Mouse (Mus musculus) WW6 (cell line): ENCODE measurements around the gene Srrm3.

ENCODE experiments used
- DNase-seq: peaks from one replicate; pipeline ENCODE4 v3.0.0-alpha.2; 2013; ENCODE audit warnings: low read depth, low spot score

The Srrm3 gene

DNA sequence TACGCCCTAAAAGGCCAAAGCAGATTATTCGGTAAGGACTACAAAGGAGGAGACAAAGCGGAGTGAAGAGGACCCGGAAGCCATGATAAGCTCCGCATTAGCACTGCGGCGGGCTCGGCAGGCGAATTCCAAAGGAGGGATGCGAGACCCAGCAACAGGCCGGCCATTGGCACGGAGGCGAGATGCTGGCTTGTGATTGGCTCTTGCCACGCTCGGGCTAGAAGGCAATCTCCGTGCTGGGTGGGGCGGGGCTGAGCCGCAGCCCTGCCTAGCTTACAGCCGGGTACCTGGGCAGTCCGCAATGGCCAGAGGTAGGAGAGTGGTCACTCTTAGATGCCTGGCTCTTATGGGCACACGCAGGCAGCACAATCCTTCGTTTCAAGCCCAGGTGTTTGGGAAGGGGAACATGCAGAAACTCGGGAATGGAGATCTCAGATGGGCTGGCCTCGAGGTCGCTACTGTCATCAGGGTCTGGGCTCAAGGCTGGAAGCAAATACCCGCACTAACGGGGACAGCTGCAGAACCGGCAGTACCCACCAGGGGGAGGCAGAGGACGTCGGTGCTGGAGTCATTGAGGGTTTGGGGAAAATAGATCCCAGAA lies 97.0 kb downstream of the Srrm3 start:
- peak; percentile 88 for DNase-seq

DNA sequence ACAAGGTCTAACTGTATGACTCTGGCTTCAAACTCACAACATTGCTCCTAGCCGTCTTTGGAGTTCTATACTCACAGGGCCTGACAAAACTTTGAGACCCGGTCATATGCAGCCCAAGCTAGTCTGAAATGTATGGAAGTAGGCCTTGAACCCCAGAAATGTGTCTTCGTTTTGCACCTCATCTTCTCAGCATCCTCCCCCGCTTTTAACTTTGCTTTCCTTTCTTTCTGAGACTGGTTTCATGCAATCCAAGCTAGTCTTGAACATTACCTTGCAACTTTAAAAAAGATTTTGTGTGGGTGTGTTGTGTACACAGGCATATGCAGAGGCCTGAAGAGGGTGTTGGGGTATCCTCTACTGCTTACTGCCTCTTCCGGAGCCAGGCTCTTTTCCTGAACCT lies 97.6 kb downstream of the Srrm3 start:
- DNase-seq, result no peak

DNA sequence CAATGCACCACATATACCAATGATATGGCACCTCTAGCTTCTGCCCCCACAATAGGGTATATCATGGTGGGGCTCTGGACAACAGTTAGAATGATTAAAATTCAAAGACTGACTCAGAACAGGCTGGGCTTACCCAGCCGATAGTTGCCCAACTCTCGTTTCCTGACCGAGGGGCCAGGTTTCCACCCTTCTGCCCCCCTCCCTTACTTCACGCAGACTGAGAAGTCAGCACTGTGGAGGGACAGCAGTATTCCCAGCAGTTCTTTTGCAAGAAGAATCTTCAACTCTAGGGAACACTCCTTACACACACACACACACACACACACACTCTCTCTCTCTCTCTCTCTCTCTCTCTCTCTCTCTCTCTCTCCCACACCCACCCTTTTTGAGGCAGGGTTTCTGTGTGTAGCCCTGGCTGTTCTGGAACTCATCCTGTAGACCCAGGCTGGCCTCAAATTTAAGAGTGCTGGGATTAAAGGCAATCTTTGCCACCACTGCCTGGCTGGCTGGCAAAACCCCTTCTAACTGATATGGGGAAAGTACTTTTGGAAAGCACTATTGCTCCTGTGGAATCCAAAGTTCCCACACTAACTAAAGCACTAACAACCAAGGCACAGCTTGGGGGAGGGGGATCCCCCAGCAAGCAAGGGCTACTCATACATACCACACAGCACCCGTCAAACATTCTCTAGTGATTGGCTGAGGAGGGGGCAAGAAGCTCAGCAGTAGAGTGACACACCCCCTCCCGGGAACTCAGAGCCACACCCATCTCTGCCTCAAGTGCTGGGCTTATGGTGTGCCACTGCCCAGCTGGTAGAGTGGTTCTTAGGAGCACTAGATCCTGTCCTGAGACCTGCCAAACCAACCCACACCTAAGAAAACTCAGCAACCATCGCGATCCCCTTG lies 98.9 kb downstream of the Srrm3 start:
- DNase-seq, result no peak

DNA sequence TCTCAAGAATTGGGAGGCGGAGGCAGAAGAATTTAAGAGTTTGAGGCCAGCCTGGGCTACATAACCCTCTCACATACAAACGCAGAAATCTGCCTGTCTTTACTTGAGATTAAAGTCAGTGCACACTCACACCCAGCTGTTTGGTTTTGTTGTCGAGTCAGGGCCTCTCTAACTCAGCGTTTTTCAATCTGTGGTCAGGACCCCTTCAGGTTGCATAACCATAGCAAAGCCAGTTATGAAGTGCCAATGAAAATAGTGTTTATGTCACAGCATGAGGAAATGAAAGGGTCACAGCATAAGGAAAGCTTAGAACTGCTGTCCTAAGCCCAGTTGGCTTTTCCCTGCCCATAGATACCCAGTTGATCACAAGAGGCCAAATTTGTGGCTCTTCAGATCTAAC lies 100.2 kb downstream of the Srrm3 start:
- DNase-seq, result no peak

DNA sequence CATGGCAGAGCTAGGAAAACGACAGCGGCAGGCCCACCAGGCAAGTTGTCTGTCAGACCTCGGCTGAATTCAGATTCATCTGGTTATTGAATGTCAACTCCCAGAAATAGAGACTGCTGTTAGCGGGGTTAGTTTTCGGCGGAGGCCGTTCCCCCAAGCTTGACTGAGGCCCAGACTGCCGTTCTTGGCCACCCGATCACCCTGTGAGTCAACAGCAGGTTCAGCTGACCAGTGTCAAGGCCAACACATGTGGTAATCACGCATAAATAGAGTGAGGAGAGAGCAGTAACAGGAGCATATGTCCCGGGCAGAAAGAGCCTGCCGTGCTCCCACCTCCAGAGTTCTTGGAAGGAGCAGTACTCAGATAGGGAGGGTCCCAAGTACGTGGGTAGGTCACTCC lies 100.6 kb downstream of the Srrm3 start:
- no peak for DNase-seq

DNA sequence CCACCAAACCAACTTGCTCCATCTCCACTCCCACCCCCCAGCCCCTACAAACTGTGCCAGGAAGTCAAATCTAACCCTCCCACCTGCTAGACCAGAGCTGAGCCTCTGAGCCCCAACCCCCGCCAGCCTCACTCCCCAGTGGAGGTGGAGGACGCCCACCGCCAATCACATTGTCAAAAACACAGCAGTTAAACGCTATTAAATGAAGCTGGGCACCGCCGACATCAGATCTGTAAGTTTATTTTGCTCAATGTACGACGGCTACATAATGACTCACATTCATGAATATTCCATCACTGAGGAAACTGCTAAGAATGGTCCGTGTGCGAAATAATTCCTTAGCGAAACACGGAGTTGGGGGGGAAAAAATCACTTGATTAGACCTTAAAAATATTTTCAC lies 101.5 kb downstream of the Srrm3 start:
- no peak for DNase-seq

DNA sequence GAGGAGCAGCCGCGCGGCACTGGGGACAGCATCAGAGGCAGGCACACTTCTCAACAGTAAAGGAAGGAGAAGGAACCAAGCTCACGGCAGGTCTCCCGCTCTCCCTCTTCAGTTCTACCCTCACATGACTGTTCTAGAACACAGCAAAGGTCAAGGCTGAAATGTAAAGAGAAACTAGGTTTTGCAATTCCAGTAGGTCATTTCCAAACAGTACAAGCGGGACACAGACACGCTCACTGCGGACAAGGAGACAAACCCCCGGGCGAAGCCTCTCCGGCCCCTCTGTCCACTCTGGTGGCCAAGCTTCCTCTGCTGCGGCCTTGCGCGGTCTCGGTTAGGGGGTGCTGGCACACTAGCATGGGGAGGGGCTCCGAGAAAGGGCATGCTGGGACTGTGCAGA lies 102.3 kb downstream of the Srrm3 start:
- no peak for DNase-seq

DNA sequence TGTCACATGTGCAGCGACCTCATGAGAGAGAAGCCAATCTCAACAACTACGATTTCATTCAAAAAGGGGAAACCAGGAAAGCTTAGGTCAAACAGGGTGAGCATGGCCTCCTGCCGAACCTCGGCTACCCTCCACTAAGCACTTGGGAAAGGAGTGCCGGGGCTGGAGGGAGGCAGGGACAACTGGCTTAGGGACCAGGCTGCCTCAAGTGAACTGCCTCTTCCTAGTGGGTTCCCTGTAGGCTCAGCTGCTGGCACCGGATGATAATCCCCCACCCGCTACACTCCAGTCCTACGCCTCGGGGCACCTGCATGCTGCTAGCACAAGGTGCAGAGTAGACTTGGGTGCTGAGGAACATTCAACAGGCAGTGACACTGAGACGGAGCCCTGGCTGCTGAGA lies 103.0 kb downstream of the Srrm3 start:
- DNase-seq, result no peak

DNA sequence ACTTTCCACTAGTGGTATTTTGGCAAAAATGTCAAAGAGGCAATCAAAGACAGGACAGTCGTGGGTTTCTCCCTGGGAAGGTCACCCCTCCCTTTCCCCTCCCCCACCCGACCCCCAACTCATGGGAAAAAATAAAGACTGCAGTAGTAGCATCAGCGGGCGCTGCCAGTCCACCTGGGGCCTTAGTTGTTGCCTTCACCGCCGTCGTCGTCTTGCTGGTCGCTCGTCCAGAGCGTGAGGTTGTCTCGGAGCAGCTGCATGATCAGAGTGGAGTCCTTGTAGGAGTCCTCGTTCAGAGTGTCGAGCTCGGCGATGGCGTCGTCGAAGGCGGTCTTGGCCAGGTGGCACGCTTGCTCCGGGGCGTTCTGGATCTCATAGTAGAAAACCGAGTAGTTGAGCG lies 104.1 kb downstream of the Srrm3 start:
- DNase-seq, result no peak

DNA sequence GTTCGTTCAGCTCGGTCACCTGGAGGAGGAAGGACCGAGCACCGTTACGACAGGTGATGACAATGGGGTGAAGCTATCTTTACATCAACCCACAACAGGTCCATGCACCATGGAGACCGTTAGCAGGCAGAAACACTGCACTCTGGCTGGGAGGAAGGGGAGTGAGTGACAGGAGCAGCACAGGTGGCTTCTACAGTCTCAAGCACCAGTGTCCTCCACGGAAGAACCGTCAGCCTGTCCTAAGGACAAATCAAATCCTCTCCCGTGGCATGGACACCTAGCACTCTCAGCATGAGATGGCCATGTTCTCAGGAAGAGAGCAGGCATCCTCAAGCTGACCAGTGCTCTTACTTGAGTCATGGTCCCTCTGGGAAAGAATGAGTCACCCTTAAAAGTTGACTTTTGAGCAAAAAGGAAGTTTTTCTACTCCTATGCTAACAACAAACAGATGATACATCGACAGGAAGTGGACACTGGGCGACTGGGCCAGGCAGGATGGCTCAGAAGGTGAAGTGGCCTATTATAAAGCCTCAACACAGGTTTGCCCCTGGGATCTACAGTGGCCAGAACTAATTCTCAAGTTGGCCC lies 105.0 kb downstream of the Srrm3 start:
- DNase-seq, result no peak

DNA sequence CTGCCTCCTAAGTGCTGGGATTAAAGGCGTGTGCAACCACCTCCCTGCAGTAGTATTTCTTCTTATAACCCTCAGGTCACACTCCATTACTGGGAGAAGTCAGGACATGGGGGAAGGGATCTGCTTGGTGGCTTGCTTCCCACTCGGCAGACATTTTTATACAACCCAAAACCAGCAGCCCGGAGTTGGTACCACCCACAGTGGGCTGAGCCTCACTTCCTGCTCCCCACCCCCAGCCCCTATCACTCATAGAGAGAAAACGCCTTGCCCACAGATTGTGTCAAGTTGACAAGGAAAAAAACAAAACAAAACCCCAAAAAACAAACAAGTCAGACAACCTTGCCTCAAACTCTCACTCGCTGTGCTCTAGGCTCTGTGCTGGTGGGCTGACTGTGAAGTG lies 106.5 kb downstream of the Srrm3 start:
- no peak for DNase-seq

DNA sequence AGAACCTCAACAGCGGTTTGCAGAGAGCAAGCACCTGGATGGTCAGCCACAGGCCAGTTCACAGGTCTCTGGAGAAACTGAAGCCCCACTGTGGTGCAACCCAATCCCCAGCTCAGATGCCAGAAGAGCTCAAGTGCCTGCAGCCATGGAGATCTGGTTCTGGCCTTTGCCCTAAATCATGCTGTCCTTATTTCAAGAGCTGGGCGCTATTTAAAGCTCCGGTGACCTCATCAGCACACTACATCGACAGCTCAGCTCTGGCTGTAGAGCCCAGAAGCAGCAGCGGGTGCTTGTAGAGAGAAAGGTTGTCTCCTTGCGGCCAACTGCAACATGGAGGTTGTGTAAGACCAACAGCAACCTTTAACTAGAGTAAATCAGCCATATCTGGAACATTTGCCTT lies 107.5 kb downstream of the Srrm3 start:
- no peak for DNase-seq

DNA sequence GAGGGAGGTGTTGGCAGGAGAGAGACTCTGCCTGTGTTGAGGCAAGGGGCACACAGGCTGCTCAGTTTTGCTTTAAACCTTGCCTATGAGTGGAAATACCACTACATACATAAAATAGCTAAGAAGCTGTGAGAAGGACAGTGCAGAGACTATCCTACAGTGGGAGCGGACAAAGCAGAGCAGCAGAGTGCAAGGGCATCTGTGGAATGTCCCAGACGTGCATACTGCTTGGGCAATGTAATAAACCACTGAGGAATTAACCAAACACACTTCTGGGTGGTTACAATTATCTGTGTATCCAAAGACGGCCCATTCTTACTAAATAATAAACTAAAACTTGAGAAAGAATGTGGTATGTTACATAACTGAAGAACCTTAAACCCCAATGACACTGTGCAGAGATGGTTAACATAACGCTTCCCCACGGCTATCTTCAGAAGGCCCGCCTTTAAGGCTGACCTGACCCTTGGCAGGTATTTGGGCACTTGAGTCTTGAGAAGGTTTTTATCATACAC lies 109.4 kb downstream of the Srrm3 start:
- no peak for DNase-seq

DNA sequence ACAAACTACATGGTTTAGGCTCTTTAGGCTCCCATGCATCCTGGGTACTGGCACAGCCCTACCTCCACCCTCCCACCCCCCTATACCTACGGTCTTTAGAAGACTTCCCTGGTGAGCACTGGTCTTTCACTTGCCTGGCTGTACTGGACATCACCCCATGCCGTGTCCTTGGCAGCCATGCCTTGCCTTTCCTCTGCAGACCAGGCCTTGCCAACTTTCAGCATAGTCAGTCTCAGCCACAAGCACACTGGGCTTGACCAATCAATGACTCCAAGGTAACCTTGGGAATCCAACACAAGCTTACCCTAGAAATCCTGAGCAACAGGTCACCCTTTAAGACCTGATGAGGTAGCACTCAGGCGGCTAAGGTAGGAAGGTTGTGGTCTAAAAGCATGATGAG lies 109.9 kb downstream of the Srrm3 start:
- no peak for DNase-seq

DNA sequence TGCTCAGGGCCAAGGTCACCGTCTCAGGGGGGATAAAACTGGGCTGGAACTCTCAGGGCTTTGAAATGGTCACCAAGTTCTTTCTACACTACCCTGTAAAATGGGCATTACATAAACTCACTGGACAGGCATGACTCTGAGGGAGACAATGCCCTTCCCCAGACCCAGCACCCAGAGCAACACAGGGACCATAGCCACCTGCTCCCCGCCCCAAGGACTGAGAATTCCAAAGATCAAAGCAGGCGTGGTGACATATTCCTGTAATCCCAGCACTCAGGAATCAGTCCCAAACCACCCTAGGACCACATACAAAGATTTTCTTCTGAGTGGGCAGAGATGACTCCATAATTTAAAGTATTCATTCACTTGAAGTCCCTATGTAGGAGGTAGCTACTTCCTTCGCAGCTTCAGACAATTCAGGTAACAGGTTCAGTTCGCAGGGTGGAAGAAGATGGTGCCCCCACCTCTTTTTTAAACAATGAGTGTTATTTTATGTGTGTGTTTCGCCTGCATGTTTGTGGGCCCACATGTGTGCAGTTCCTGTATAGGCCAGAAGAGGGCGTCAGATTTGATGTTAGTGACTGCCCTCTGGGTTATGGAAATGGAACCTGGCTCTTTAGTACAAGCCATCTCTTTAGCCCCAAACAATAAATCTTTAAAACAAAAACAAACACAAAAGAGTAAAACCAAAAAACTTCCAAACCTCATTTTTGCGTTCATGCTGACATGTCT lies 110.8 kb downstream of the Srrm3 start:
- DNase-seq, result no peak

DNA sequence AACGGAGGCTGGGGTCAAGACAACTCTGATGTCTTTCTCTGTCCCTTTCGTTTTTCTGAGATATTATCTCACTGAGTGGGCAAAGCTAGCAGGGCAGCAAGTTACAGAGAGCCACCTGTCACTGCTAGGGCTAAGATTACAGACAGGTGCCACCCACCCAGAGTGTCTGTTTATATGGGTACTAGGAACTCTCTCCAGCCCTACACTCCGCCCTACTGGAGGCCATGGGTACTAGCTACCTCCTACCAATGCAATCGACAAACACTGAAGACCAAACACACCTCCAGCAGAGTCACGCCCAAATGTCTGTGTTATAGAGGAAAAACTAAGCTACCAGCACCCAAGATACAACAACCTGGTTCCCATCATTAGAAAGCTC lies 111.4 kb downstream of the Srrm3 start:
- no peak for DNase-seq

DNA sequence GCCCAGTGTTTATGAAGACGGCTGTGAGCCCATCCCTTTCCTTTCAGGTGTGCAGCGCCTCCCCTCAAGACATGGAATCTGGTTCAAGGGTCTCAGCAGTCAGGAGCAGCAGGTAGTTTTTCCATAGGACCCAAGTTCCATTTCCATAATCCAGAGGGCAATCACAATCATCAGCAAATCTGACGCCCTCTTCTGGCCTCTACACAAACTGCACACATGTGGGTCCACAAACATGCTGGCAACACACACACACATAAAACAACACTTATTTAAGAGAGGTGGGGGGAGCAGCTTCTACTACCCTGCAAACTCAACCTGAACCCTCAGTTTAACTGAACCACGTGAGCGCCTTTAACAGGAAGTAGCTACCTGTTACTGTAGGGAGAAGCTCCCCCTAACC lies 111.9 kb downstream of the Srrm3 start:
- no peak for DNase-seq

DNA sequence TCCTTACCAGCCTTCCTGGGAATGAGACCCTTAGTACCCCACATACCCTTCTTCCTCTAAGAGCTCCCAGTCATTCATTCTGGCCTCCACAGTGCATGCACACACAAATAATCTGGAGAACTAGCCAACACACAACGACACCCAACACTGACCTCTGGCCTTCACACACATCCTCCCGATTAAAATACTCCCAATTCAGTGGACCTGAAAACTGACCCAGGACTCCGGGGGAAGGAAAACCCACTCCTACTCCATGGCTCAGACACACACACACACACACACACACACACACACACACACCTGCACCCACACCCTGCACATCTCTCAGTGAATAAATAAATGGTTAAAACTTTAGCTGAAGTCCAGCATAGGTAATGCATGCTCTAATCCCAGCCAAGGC lies 113.2 kb downstream of the Srrm3 start:
- no peak for DNase-seq

DNA sequence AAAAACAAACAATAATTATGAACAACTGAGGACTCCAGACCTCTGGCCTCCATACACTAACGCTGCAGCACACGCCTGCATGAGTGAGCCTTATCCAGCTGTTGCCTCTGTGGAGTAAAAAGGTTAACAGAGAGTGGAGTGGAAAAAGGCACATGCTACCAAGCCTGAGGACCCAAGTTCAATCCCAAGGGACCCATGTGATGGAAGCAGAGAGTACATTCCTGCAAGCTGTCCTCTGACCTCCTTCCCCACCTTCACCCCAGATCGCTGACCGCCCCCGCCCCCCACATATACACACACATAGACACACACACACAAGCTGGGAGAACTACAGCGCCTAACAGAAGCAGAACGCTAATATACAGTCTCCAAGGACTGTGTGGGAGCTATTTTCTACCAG lies 117.2 kb downstream of the Srrm3 start:
- no peak for DNase-seq
